Mouse (Mus musculus): Measurements from ENCODE around the gene Nifk. TPM values are rescaled to one million over a fixed set of nuclear protein-coding genes. Genes with fewer than 3 reads are reported as not detected.

Gene Nifk
- 2.6 and 11.6 TPM in 2 replicates for polyA plus RNA-seq (2012; ENCODE audit: low replicate concordance)

GRCm38 (mm10) chr1:118321661-118322201 lies at the start of gene Nifk:
Gene Nifk, plus strand, starts transcription at chr1:118321839.

DNA sequence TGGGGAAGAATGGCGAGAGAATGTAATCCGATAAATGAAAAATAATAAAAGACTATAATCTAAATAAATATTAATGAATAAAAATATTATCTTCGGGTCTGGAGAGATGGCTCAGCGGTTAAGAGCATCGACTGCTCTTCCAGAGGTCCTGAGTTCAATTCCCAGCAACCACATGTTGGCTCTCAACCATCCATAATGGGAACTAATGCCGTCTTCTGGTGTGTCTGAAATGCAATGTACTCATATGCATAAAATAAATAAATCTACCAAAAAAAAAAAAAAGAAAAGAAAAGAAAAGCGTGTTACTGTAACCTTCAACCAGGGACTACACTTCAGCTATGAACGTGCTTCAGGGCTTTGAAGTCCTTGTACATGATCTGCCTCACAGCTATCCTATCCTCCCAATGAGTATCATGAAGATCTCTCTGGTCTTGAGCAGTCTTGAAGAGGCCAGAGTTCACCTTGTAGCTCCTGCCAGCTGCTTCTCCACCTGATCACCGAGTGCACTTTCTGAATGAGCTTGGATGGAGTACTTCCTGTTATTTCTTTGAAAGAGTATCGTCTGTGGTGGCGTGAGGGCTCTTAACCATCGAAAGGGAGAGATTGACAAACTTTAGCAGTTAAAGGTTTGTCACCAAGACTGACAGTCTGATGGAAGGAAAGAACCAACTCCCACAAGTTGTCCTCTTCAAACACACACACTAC lies 9.9 kb upstream of the Nifk start, which contains the start of gene Tsn:
Gene Tsn, minus strand, starts transcription at position 118 of the 705 bp plus-strand sequence.

Other genes starting within 250 kb of the Nifk start
- not detected in 2 replicates for gene Gm29106, start 145.3 kb upstream of the Nifk start, polyA plus RNA-seq (2012; ENCODE audit: low replicate concordance)
- gene Tsn, start 10.1 kb upstream of the Nifk start, polyA plus RNA-seq (2012; ENCODE audit: low replicate concordance): 8.0 and 9.7 TPM in 2 replicates
- gene Clasp1, start 67.2 kb downstream of the Nifk start, polyA plus RNA-seq (2012; ENCODE audit: low replicate concordance): 42.4 and 43.1 TPM in 2 replicates